Mouse (Mus musculus) right cerebral cortex, adult 2 months (tissue): Measurements from ENCODE around the gene Ext2.

Experiments used
- DNase-seq, 2 experiments: peaks; one replicate each; pipeline ENCODE4 v3.0.0; 2021 to 2022; ENCODE audit warnings: low spot score in 2 of 2

Ext2 gene

GRCm38 (mm10) chr2:93634609-93635008 is 187.8 kb downstream of the Ext2 start:
- no peak for DNase-seq

GRCm38 (mm10) chr2:93624665-93625408 is 197.5 kb downstream of the Ext2 start:
- DNase-seq: no peak

- no peak for DNase-seq
Measured at GRCm38 (mm10) chr2:93619208-93619849, 203.0 kb downstream of the Ext2 start.

- no peak for DNase-seq
Measured at GRCm38 (mm10) chr2:93618447-93619199, 203.7 kb downstream of the Ext2 start.

GRCm38 (mm10) chr2:93615845-93616689 is 206.3 kb downstream of the Ext2 start:
- DNase-seq: no peak

- no peak for DNase-seq
Measured at GRCm38 (mm10) chr2:93613020-93613419, 209.3 kb downstream of the Ext2 start.
